Mouse (Mus musculus): ENCODE measurements around the gene Angptl4.

- TF ChIP-seq CTCF (conservative IDR thresholded peaks at IDR 0.05; ENCODE audit: low read length) (0 out of 2 replicates have a peak, but pooled peaks have one; percentile 14), NANOG (IDR thresholded peaks at IDR 0.05; ENCODE audit: borderline replicate concordance, low read length) (no peak), POU5F1 (IDR thresholded peaks at IDR 0.05; ENCODE audit: borderline replicate concordance, low read length) (no peak)
These were observed 437 bp upstream of the Angptl4 start for GRCm38 (mm10) chr17:33782067-33782466.

All from E14TG2a.4 (cell line).